Mouse (Mus musculus) neural tube, embryonic 15.5 days (tissue): ENCODE data around the gene Cacna1s. TPM values are rescaled to one million over a fixed set of nuclear protein-coding genes. Genes with fewer than 3 reads are reported as not detected.

Experiments used
- ATAC-seq: fragments of 200-750 bp; cut with Nextera tagmentation; 2 replicates; pipeline ENCODE4 v1.8.0; 2017; ENCODE audit warnings: mild to moderate bottlenecking, moderate TSS enrichment, moderate library complexity; ENCODE audit not compliant: low FRiP score
- H3K27ac ChIP-seq: fragments of 300-500 bp; sonication (generic); replicated peaks from 2 replicates; pipeline ENCODE4 v1.5.1; 2015; ENCODE audit warnings: mild to moderate bottlenecking, inconsistent platforms
- H3K27me3 ChIP-seq: fragments of 300-500 bp; sonication (generic); replicated peaks from 2 replicates; pipeline ENCODE4 v1.6.1; 2015; ENCODE audit warnings: inconsistent platforms
- H3K36me3 ChIP-seq: fragments of 300-500 bp; sonication (generic); 2 replicates; pipeline ENCODE4 v1.6.1; 2015; ENCODE audit warnings: inconsistent platforms
- H3K4me1 ChIP-seq: fragments of 300-500 bp; sonication (generic); 2 replicates; pipeline ENCODE4 v1.6.1; 2015; ENCODE audit warnings: inconsistent platforms
- H3K4me2 ChIP-seq: fragments of 300-500 bp; sonication (generic); 2 replicates; pipeline ENCODE4 v1.6.1; 2015; ENCODE audit warnings: inconsistent platforms, mild to moderate bottlenecking, moderate library complexity
- H3K4me3 ChIP-seq: fragments of 300-500 bp; sonication (generic); replicated peaks from 2 replicates; pipeline ENCODE4 v1.5.1; 2015; ENCODE audit warnings: mild to moderate bottlenecking, inconsistent platforms
- H3K9ac ChIP-seq: fragments of 300-500 bp; sonication (generic); replicated peaks from 2 replicates; pipeline ENCODE4 v1.6.1; 2015; ENCODE audit warnings: mild to moderate bottlenecking, inconsistent platforms
- H3K9me3 ChIP-seq: fragments of 300-500 bp; sonication (generic); replicated peaks from 2 replicates; pipeline ENCODE4 v1.6.1; 2016; ENCODE audit warnings: inconsistent platforms
- WGBS: fragments of 180-500 bp; shearing (Covaris S2); methylation state at CpG from one replicate; pipeline ENCODE4 v1.1.7; 2015; ENCODE audit warnings: mixed read lengths; 5-methylcytosine and 5-hydroxymethylcytosine counted together
- polyA plus RNA-seq: library from polyadenylated mRNA; unstranded; fragments of >200 nt; fragmentation: Nextera tagmentation; extraction: Ambion mirVana; gene quantifications from 2 replicates; pipeline ENCODE4 v1.2.1, GENCODE M21; 2015

Cacna1s gene
- polyA plus RNA-seq, 1 experiment from 2014 or later = 0.75 TPM

GRCm38 (mm10) chr1:136165436-136165835 lies 112.9 kb downstream of the Cacna1s start:
- H3K9ac ChIP-seq = no peak overlapping the region
- H3K27ac ChIP-seq = no peak overlapping the region
- H3K27me3 ChIP-seq = no peaks in the 10 kb centered on the region
- WGBS = 37% methylated on average over 2 of the region's 2 CpGs
- no peak for ATAC-seq
- H3K4me3 ChIP-seq = no peak overlapping the region
- peaks cover 89% of the 10 kb centered on the region for H3K36me3 ChIP-seq
- no peak overlapping the region for H3K4me2 ChIP-seq
- no peaks in the 10 kb centered on the region; the same call in 1 of the 2 replicates for H3K4me1 ChIP-seq
- no peaks in the 10 kb centered on the region for H3K9me3 ChIP-seq

- no peak overlapping the region for H3K9ac ChIP-seq
- H3K36me3 ChIP-seq = peaks cover 87% of the 10 kb centered on the region
- no peak overlapping the region for H3K4me3 ChIP-seq
- H3K4me2 ChIP-seq = no peak overlapping the region
- H3K4me1 ChIP-seq = no peaks in the 10 kb centered on the region; the same call in 1 of the 2 replicates
- H3K27me3 ChIP-seq = no peaks in the 10 kb centered on the region
- no peak overlapping the region for H3K27ac ChIP-seq
- WGBS = 78% methylated on average over 8 of the region's 8 CpGs
- no peaks in the 10 kb centered on the region for H3K9me3 ChIP-seq
- no peak for ATAC-seq
Measured at GRCm38 (mm10) chr1:136167657-136168056, 115.1 kb downstream of the Cacna1s start.

Other genes with a start within 250 kb of the Cacna1s start
- gene Lad1, start 234.2 kb upstream of the Cacna1s start, polyA plus RNA-seq = 0.65 and 15.3 TPM in 2 replicates
- gene Tnnt2, start 216.4 kb upstream of the Cacna1s start, polyA plus RNA-seq = 9.7 and 12.3 TPM in 2 replicates
- 0.10 and 1.9 TPM in 2 replicates for gene Pkp1, start 133.5 kb upstream of the Cacna1s start, polyA plus RNA-seq
- not detected in 2 replicates for gene Igfn1, start 46.4 kb upstream of the Cacna1s start, polyA plus RNA-seq
- 188 and 194 TPM in 2 replicates for gene Tmem9, start 44.6 kb upstream of the Cacna1s start, polyA plus RNA-seq
- not detected in 2 replicates for gene Ascl5, start 1.9 kb upstream of the Cacna1s start, polyA plus RNA-seq
- gene Kif21b, start 78.6 kb downstream of the Cacna1s start, polyA plus RNA-seq = 32.3 and 37.1 TPM in 2 replicates
- not detected in 2 replicates for gene Mroh3, start 160.1 kb downstream of the Cacna1s start, polyA plus RNA-seq
- gene Inava, start 181.5 kb downstream of the Cacna1s start, polyA plus RNA-seq = 2.0 and 8.2 TPM in 2 replicates
- gene Gpr25, start 208.1 kb downstream of the Cacna1s start, polyA plus RNA-seq = 1.3 and 1.8 TPM in 2 replicates